8 mouse cellular contexts compared by ENCODE assay signal in genomic region chr12:80527727-80528389, GRCm38 (mm10). TPM values are rescaled to one million over a fixed set of nuclear protein-coding genes. Genes with fewer than 3 reads are reported as not detected.
A peak's percentile ranks its signal among the peaks of the same experiment; 100 is the strongest.
DNase-seq lines count a peak whose midpoint lies in the region; ATAC-seq lines count a peak whose summit lies in the region.
"Had no signal": no experiment of that assay in that cellular context is flagged by ENCODE, and none has a peak within 500 bp of the region (broad histone marks: within the 10 kb centered on the region; RNA-seq: fewer than 3 reads in every experiment).

No protein-coding gene starts in this region.

- DNase-seq in right cerebral cortex, postnatal 36 days (ENCODE audit: low spot score in 2 of 2) = peak; percentile 25 to 47
- DNase-seq in right cerebral cortex, postnatal 4 days = no peak
- peak; percentile 41 to 66 for DNase-seq in layer of hippocampus, postnatal 14 days (ENCODE audit: low spot score in 2 of 2)
- no peak for DNase-seq in kidney, postnatal 36 days
- DNase-seq: kidney, postnatal 10 days had no signal

- peak; percentile 65 for ATAC-seq in frontal cortex, adult (ENCODE audit: low TSS enrichment)
- ATAC-seq in erythroid progenitor cell, adult 5-6 weeks (replicated peaks; ENCODE audit: low FRiP score, poor library complexity, severe bottlenecking) = no peak
- ATAC-seq in cerebellum, adult (ENCODE audit: insufficient number of reproducible peaks, low FRiP score, low TSS enrichment) = no peak

RNA-seq across cellular contexts. Expression of gene Galnt16, which starts 9.8 kb away (rescaled TPM):
- 100 to 1,000 TPM; 126 to 127 TPM for total RNA-seq in layer of hippocampus, postnatal 14 days (2021)
- total RNA-seq in erythroid progenitor cell, adult 5-6 weeks (2015; ENCODE audit: low replicate concordance) = not detected in 2 replicates
- not detected in 2 replicates for total RNA-seq in erythroid progenitor cell, adult 5-6 weeks (2017; ENCODE audit: low replicate concordance)

Comparison
In these comparisons a context has a peak if more than half of its experiments do, and no peak if none do; other contexts are left out.
1. DNase-seq: peak in right cerebral cortex, postnatal 36 days (2 of 2) and layer of hippocampus, postnatal 14 days (2 of 2); none in right cerebral cortex, postnatal 4 days (single experiment) and kidney, postnatal 36 days (0 of 2).
2. RNA of gene Galnt16, which starts 9.8 kb away (total RNA-seq): 126 to 127 TPM in layer of hippocampus, postnatal 14 days; not detected in erythroid progenitor cell, adult 5-6 weeks; every median in the first group is over 100 times any median in the second.